Mouse (Mus musculus) pancreas, adult 10 weeks (tissue): ENCODE measurements around the gene Gpr21. TPM values are rescaled to one million over a fixed set of nuclear protein-coding genes. Genes with fewer than 3 reads are reported as not detected.

Experiments used
- polyA plus RNA-seq: library from polyadenylated mRNA; stranded (reverse); fragments of 350-450 nt; fragmentation: Illumina TruSeq; extraction: RNeasy Lipid Tissue Mini Kit (QIAGEN cat#74804); gene quantifications from one replicate; pipeline ENCODE4 v1.2.3, GENCODE M21; 2015; ENCODE audit warnings: low read depth, low replicate concordance; ENCODE audit not compliant: insufficient read depth

Gene Gpr21
- not detected for polyA plus RNA-seq

GRCm38 (mm10) chr2:37516030-37516710 is at the start of gene Gpr21:
Gpr21 (plus strand) TSS chr2:37516332.

Other genes starting within 250 kb of the Gpr21 start
- gene Olfr368, start 189.8 kb upstream of the Gpr21 start, polyA plus RNA-seq = not detected
- gene Pdcl, start 157.0 kb upstream of the Gpr21 start, polyA plus RNA-seq = 4.9 TPM
- 5.2 TPM for gene Rc3h2, start 93.4 kb upstream of the Gpr21 start, polyA plus RNA-seq
- 0.87 TPM for gene Zbtb26, start 73.2 kb upstream of the Gpr21 start, polyA plus RNA-seq
- 2.0 TPM for gene Zbtb6, start 73.2 kb upstream of the Gpr21 start, polyA plus RNA-seq
- gene Rabgap1, start 73.1 kb upstream of the Gpr21 start, polyA plus RNA-seq = 8.5 TPM
- gene Strbp, start 187.5 kb downstream of the Gpr21 start, polyA plus RNA-seq = 4.7 TPM